Mouse (Mus musculus) MEL (cell line): Measurements from ENCODE around the gene Gstm4. TPM values are rescaled to one million over a fixed set of nuclear protein-coding genes. Genes with fewer than 3 reads are reported as not detected.

Experiments used
- DNase-seq: peaks from one replicate; pipeline ENCODE4 v3.0.0; 2011; ENCODE audit warnings: low read depth, low spot score
- H3K27ac ChIP-seq: 2 replicates; pipeline ENCODE4 v1.5.1; 2012; ENCODE audit warnings: low read depth, mild to moderate bottlenecking, control low read depth, low read length, moderate library complexity; ENCODE audit not compliant: control insufficient read depth
- H3K27me3 ChIP-seq, 2 experiments: fragments of 150-350 bp in 1 of 2; sonication (generic) in 1 of 2; 2 replicates each; pipeline ENCODE4 v1.6.1; 2012; ENCODE audit warnings: low read length in 2 of 2, mild to moderate bottlenecking in 2 of 2, improper control_type of control experiment in 1 of 2, moderate library complexity in 1 of 2; ENCODE audit not compliant: insufficient read depth in 2 of 2, control insufficient read depth in 1 of 2
- H3K36me3 ChIP-seq, 2 experiments: 2 replicates each; pipeline ENCODE4 v1.6.1; 2012 to 2014; ENCODE audit warnings: low read length in 2 of 2, improper control_type of control experiment in 1 of 2, inconsistent platforms in 1 of 2, mild to moderate bottlenecking in 1 of 2; ENCODE audit not compliant: insufficient read depth in 2 of 2, control insufficient read depth in 1 of 2
- H3K4me1 ChIP-seq, 2 experiments: fragments of 150-350 bp in 1 of 2; sonication (generic) in 1 of 2; 2 replicates each; pipeline ENCODE4 v1.6.1; 2012; ENCODE audit warnings: low read length in 2 of 2, improper control_type of control experiment in 1 of 2, mild to moderate bottlenecking in 1 of 2; ENCODE audit not compliant: insufficient read depth in 2 of 2, control insufficient read depth in 1 of 2
- H3K4me3 ChIP-seq, 2 experiments: fragments of 150-350 bp in 1 of 2; sonication (generic) in 1 of 2; 2 replicates each; pipeline ENCODE4 v1.5.1; 2012; ENCODE audit warnings: low read depth in 2 of 2, low read length in 2 of 2, mild to moderate bottlenecking in 2 of 2, moderate library complexity in 2 of 2, control low read depth in 1 of 2, improper control_type of control experiment in 1 of 2; ENCODE audit not compliant: control insufficient read depth in 1 of 2, insufficient read depth in 1 of 2
- H3K79me2 ChIP-seq: 2 replicates; pipeline ENCODE4 v1.6.1; 2012; ENCODE audit warnings: mild to moderate bottlenecking, low read length, moderate library complexity; ENCODE audit not compliant: control insufficient read depth, poor library complexity, insufficient read depth
- H3K9ac ChIP-seq: 2 replicates; pipeline ENCODE4 v1.6.1; 2012; ENCODE audit warnings: low read depth, mild to moderate bottlenecking, control low read depth, low read length, moderate library complexity; ENCODE audit not compliant: control insufficient read depth, poor library complexity, severe bottlenecking
- H3K9me3 ChIP-seq: fragments of 150-350 bp; sonication (generic); replicated peaks from 2 replicates; pipeline ENCODE4 v1.6.1; 2012; ENCODE audit warnings: mild to moderate bottlenecking, low read length, improper control_type of control experiment, moderate library complexity; ENCODE audit not compliant: insufficient read depth
- BHLHE40 ChIP-seq: IDR thresholded peaks from 2 replicates; pipeline ENCODE4 v1.6.1; 2012; ENCODE audit warnings: low read depth, mild to moderate bottlenecking, inconsistent platforms, low read length, improper control_type of control experiment, borderline replicate concordance
- CHD1 ChIP-seq: IDR thresholded peaks from 2 replicates; pipeline ENCODE4 v1.6.1; 2012; ENCODE audit warnings: low read depth, mild to moderate bottlenecking, inconsistent platforms, low read length, improper control_type of control experiment
- CTCF ChIP-seq, 3 experiments: IDR thresholded peaks in 2 of 3; conservative IDR thresholded peaks in 1 of 3; 2 replicates each; pipeline ENCODE4 v1.5.1; 2011 to 2012; ENCODE audit warnings: low read length in 3 of 3, low read depth in 2 of 3, mild to moderate bottlenecking in 2 of 3, improper control_type of control experiment in 1 of 3, inconsistent platforms in 1 of 3, mixed read lengths in 1 of 3, moderate library complexity in 1 of 3; ENCODE audit not compliant: control insufficient read depth in 1 of 3, insufficient read depth in 1 of 3, poor library complexity in 1 of 3, severe bottlenecking in 1 of 3
- ELF1 ChIP-seq: IDR thresholded peaks from 2 replicates; pipeline ENCODE4 v1.6.1; 2014; ENCODE audit warnings: low read depth, mild to moderate bottlenecking, inconsistent platforms, low read length, improper control_type of control experiment, moderate library complexity
- EP300 ChIP-seq, 2 experiments: IDR thresholded peaks; 2 replicates each; pipeline ENCODE4 v1.6.1; 2011; ENCODE audit warnings: improper control_type of control experiment in 2 of 2, low read length in 2 of 2, low read depth in 1 of 2, mild to moderate bottlenecking in 1 of 2
- ETS1 ChIP-seq: IDR thresholded peaks from 2 replicates; pipeline ENCODE4 v1.6.1; 2012; ENCODE audit warnings: low read depth, mild to moderate bottlenecking, inconsistent platforms, low read length, improper control_type of control experiment, moderate library complexity
- GABPA ChIP-seq: IDR thresholded peaks from 2 replicates; pipeline ENCODE4 v1.6.1; 2012; ENCODE audit warnings: low read depth, mild to moderate bottlenecking, inconsistent platforms, low read length, improper control_type of control experiment, moderate library complexity
- JUND ChIP-seq: IDR thresholded peaks from 2 replicates; pipeline ENCODE4 v1.6.1; 2011; ENCODE audit warnings: low read depth, mild to moderate bottlenecking, improper control_type of control experiment, low read length
- KAT2A ChIP-seq: conservative IDR thresholded peaks from 2 replicates; pipeline ENCODE4 v1.6.1; 2012; ENCODE audit warnings: low read depth, low read length, improper control_type of control experiment, inconsistent platforms
- MAFK ChIP-seq: IDR thresholded peaks from 2 replicates; pipeline ENCODE4 v1.6.1; 2011; ENCODE audit warnings: low read depth, mild to moderate bottlenecking, low read length, improper control_type of control experiment, borderline replicate concordance
- MAZ ChIP-seq: IDR thresholded peaks from 2 replicates; pipeline ENCODE4 v1.6.1; 2012; ENCODE audit warnings: low read depth, mild to moderate bottlenecking, inconsistent platforms, low read length, improper control_type of control experiment
- MEF2A ChIP-seq: IDR thresholded peaks from 2 replicates; pipeline ENCODE4 v1.6.1; 2014; ENCODE audit warnings: low read depth, mild to moderate bottlenecking, inconsistent platforms, low read length, improper control_type of control experiment; ENCODE audit not compliant: poor library complexity, insufficient replicate concordance, severe bottlenecking; ENCODE audit errors: extremely low read depth
- MYB ChIP-seq: IDR thresholded peaks from 2 replicates; pipeline ENCODE4 v1.6.1; 2011; ENCODE audit warnings: mild to moderate bottlenecking, low read depth, low read length, improper control_type of control experiment
- NELFE ChIP-seq: IDR thresholded peaks from 2 replicates; pipeline ENCODE4 v1.6.1; 2011; ENCODE audit warnings: low read depth, low read length, improper control_type of control experiment
- POLR2AphosphoS2 ChIP-seq: IDR thresholded peaks from 2 replicates; pipeline ENCODE4 v1.6.1; 2011; ENCODE audit warnings: low read length, improper control_type of control experiment
- RAD21 ChIP-seq: IDR thresholded peaks from 2 replicates; pipeline ENCODE4 v1.6.1; 2011; ENCODE audit warnings: mild to moderate bottlenecking, low read depth, low read length, improper control_type of control experiment
- RCOR1 ChIP-seq: IDR thresholded peaks from 2 replicates; pipeline ENCODE4 v1.6.1; 2012; ENCODE audit warnings: low read depth, mild to moderate bottlenecking, inconsistent platforms, low read length, improper control_type of control experiment
- SIN3A ChIP-seq: IDR thresholded peaks from 2 replicates; pipeline ENCODE4 v1.6.1; 2012; ENCODE audit warnings: low read length, improper control_type of control experiment, inconsistent platforms
- TBP ChIP-seq: IDR thresholded peaks from 2 replicates; pipeline ENCODE4 v1.8.0; 2011; ENCODE audit warnings: low read depth, low read length, improper control_type of control experiment
- TCF12 ChIP-seq: IDR thresholded peaks from 2 replicates; pipeline ENCODE4 v1.6.1; 2014; ENCODE audit warnings: low read depth, mild to moderate bottlenecking, inconsistent platforms, low read length, improper control_type of control experiment, moderate library complexity
- UBTF ChIP-seq: IDR thresholded peaks from 2 replicates; pipeline ENCODE4 v1.6.1; 2012; ENCODE audit warnings: low read depth, mild to moderate bottlenecking, inconsistent platforms, low read length, improper control_type of control experiment, moderate library complexity, borderline replicate concordance; ENCODE audit not compliant: insufficient read depth
- USF2 ChIP-seq, 2 experiments: IDR thresholded peaks; 2 replicates each; pipeline ENCODE4 v1.6.1; 2011 to 2012; ENCODE audit warnings: improper control_type of control experiment in 2 of 2, low read length in 2 of 2, borderline replicate concordance in 1 of 2, inconsistent platforms in 1 of 2, low read depth in 1 of 2, mild to moderate bottlenecking in 1 of 2; ENCODE audit not compliant: insufficient read depth in 1 of 2
- ZKSCAN1 ChIP-seq: IDR thresholded peaks from 2 replicates; pipeline ENCODE4 v1.6.1; 2012; ENCODE audit warnings: low read depth, mild to moderate bottlenecking, inconsistent platforms, low read length, improper control_type of control experiment, moderate library complexity
- ZNF384 ChIP-seq: IDR thresholded peaks from 2 replicates; pipeline ENCODE4 v1.6.1; 2012; ENCODE audit warnings: low read depth, mild to moderate bottlenecking, inconsistent platforms, low read length, improper control_type of control experiment
- polyA plus RNA-seq, 2 experiments: library from polyadenylated mRNA; stranded (reverse) in 1 of 2; unstranded in 1 of 2; fragments of >175 nt in 1 of 2; fragments of >200 nt in 1 of 2; gene quantifications; 2 replicates each; pipeline versions ENCODE4 v1.2.1 to v1.2.4; 2012; ENCODE audit warnings: low replicate concordance in 2 of 2, low read depth in 1 of 2; ENCODE audit not compliant: insufficient read length in 2 of 2, insufficient read depth in 1 of 2, missing spikeins in 1 of 2
- total RNA-seq: library from RNA; depleted of rRNA; stranded (reverse); fragments of 300-350 nt; gene quantifications from 2 replicates; pipeline ENCODE4 v1.2.3, GENCODE M21; 2012

Gstm4 gene
- total and polyA plus RNA-seq, 3 experiments: 1.4 to 7.4 TPM; not detected in 1

GRCm38 (mm10) chr3:108050493-108050892, 5.8 kb upstream of the Gstm4 start:
- Histone ChIP-seq H3K9me3 (no peaks in the 10 kb centered on the region), H3K27ac (no peak overlapping the region), H3K79me2 (no peaks in the 10 kb centered on the region), H3K27me3 (peaks cover 12 to 20% of the 10 kb centered on the region in 2 experiments), H3K4me3 (no peak overlapping the region), H3K4me1 (peaks cover 2 to 7% of the 10 kb centered on the region in 2 experiments), H3K9ac (no peak overlapping the region), H3K36me3 (peaks cover 0 to 10% of the 10 kb centered on the region in 2 experiments; a peak in 2 of 4 replicates)
- DNase-seq: no peak
- no peak for TF ChIP-seq KAT2A
- no peak for TF ChIP-seq MYB
- TF ChIP-seq SIN3A: no peak
- TF ChIP-seq TBP: no peak
- no peak for TF ChIP-seq MEF2A
- no peak for TF ChIP-seq GABPA
- TF ChIP-seq NELFE: no peak
- TF ChIP-seq BHLHE40: no peak
- no peak for TF ChIP-seq USF2 (IDR thresholded peaks at IDR 0.05; ENCODE audit: borderline replicate concordance in 1 of 2, insufficient read depth in 1 of 2, low read depth in 1 of 2, low read length in 2 of 2)
- no peak for TF ChIP-seq POLR2AphosphoS2
- TF ChIP-seq ZNF384: no peak
- no peak for TF ChIP-seq UBTF
- no peak for TF ChIP-seq CTCF (IDR thresholded peaks at IDR 0.05 in 2 of 3, conservative IDR thresholded peaks at IDR 0.05 in 1 of 3; ENCODE audit: control insufficient read depth in 1 of 3, insufficient read depth in 1 of 3, low read depth in 2 of 3, low read length in 3 of 3, poor library complexity in 1 of 3, severe bottlenecking in 1 of 3)
- TF ChIP-seq MAZ: no peak
- TF ChIP-seq TCF12: no peak
- no peak for TF ChIP-seq ZKSCAN1
- no peak for TF ChIP-seq RAD21
- no peak for TF ChIP-seq ELF1
- no peak for TF ChIP-seq MAFK

DNA sequence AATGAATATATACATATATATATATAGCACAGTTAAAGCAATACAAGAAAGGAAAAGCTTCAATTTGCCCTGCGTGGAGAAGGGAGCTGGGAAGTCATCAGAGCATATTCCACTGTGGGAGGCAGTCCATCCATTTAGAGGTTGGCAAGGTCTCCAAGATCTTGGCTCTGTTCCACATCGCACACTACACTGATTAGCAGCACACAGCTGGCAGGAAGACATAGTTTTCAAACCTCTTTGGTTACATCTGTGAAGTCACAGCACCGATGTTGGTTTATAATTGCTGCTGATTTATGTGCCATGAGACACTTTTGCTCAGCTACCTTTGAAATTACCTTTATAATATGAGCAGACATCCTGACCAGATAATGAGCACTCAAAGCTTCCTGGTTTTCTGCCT, 3.6 kb upstream of the Gstm4 start:
- H3K4me3 ChIP-seq: no peak overlapping the region
- H3K9me3 ChIP-seq: no peaks in the 10 kb centered on the region
- no peak overlapping the region for H3K9ac ChIP-seq
- peaks cover 0 to 14% of the 10 kb centered on the region in 2 experiments; a peak in 2 of 4 replicates for H3K36me3 ChIP-seq
- TF ChIP-seq EP300 (IDR thresholded peaks at IDR 0.05; ENCODE audit: low read depth in 1 of 2, low read length in 2 of 2): no peak
- peak; percentile 72 for TF ChIP-seq ETS1
- 0 out of 2 replicates have a peak, but pooled peaks have one; percentile 39 for TF ChIP-seq ZNF384
- TF ChIP-seq RCOR1: 0 out of 2 replicates have a peak, but pooled peaks have one; percentile 31
- TF ChIP-seq JUND: no peak
- no peak for TF ChIP-seq POLR2AphosphoS2
- no peak for TF ChIP-seq CHD1
- TF ChIP-seq, all 39 proteins: peak for 3
- peak; percentile 48 for DNase-seq
- no peak overlapping the region for H3K27ac ChIP-seq
- H3K4me1 ChIP-seq: peaks cover 2 to 15% of the 10 kb centered on the region in 2 experiments
- H3K27me3 ChIP-seq: peaks cover 6 to 14% of the 10 kb centered on the region in 2 experiments
- no peaks in the 10 kb centered on the region for H3K79me2 ChIP-seq
